Mouse (Mus musculus) kidney, embryonic 16.5 days (tissue): Measurements from ENCODE around the gene Rabgef1. TPM values are rescaled to one million over a fixed set of nuclear protein-coding genes. Genes with fewer than 3 reads are reported as not detected.
"Not testable (repeated sequence)": the region's sequence is repeated elsewhere in the genome, so short reads cannot be mapped to it uniquely, and the experiment has no call there.

Source experiments
- ATAC-seq: fragments of 200-750 bp; cut with Nextera tagmentation; 2 replicates; pipeline ENCODE4 v1.8.0; 2017; ENCODE audit warnings: moderate TSS enrichment; ENCODE audit not compliant: low FRiP score, low TSS enrichment
- H3K27ac ChIP-seq: fragments of 300-500 bp; sonication (generic); 2 replicates; pipeline ENCODE4 v1.5.1; 2014; ENCODE audit warnings: low read length
- H3K27me3 ChIP-seq: fragments of 300-500 bp; sonication (generic); 2 replicates; pipeline ENCODE4 v1.6.1; 2014; ENCODE audit warnings: low read length, control low read depth, mixed read lengths; ENCODE audit not compliant: insufficient read depth
- H3K36me3 ChIP-seq: fragments of 300-500 bp; sonication (generic); 2 replicates; pipeline ENCODE4 v1.6.1; 2014; ENCODE audit warnings: low read length, control low read depth, mixed read lengths; ENCODE audit not compliant: insufficient read depth
- H3K4me1 ChIP-seq: fragments of 300-500 bp; sonication (generic); 2 replicates; pipeline ENCODE4 v1.6.1; 2014; ENCODE audit warnings: low read length, control low read depth, mixed read lengths; ENCODE audit not compliant: insufficient read depth
- H3K4me2 ChIP-seq: fragments of 300-500 bp; sonication (generic); replicated peaks from 2 replicates; pipeline ENCODE4 v1.6.1; 2014; ENCODE audit warnings: low read depth, low read length
- H3K4me3 ChIP-seq: fragments of 300-500 bp; sonication (generic); 2 replicates; pipeline ENCODE4 v1.5.1; 2014; ENCODE audit warnings: mild to moderate bottlenecking, low read length
- H3K9ac ChIP-seq: fragments of 300-500 bp; sonication (generic); replicated peaks from 2 replicates; pipeline ENCODE4 v1.6.1; 2014; ENCODE audit warnings: low read length
- H3K9me3 ChIP-seq: fragments of 300-500 bp; sonication (generic); 2 replicates; pipeline ENCODE4 v1.6.1; 2016; ENCODE audit warnings: low read length, control low read depth
- WGBS: fragments of 180-500 bp; shearing (Covaris S2); extraction: QIAGEN DNeasy Blood & Tissue Kit; methylation state at CpG from one replicate; pipeline ENCODE4 v1.1.7; 2014; 5-methylcytosine and 5-hydroxymethylcytosine counted together
- polyA plus RNA-seq: library from polyadenylated mRNA; unstranded; fragments of >200 nt; fragmentation: Nextera tagmentation; extraction: Ambion mirVana; gene quantifications from 2 replicates; pipeline ENCODE4 v1.2.1, GENCODE M21; 2015

Rabgef1 gene
- polyA plus RNA-seq, 1 experiment from 2014 or later: 33.2 TPM

DNA sequence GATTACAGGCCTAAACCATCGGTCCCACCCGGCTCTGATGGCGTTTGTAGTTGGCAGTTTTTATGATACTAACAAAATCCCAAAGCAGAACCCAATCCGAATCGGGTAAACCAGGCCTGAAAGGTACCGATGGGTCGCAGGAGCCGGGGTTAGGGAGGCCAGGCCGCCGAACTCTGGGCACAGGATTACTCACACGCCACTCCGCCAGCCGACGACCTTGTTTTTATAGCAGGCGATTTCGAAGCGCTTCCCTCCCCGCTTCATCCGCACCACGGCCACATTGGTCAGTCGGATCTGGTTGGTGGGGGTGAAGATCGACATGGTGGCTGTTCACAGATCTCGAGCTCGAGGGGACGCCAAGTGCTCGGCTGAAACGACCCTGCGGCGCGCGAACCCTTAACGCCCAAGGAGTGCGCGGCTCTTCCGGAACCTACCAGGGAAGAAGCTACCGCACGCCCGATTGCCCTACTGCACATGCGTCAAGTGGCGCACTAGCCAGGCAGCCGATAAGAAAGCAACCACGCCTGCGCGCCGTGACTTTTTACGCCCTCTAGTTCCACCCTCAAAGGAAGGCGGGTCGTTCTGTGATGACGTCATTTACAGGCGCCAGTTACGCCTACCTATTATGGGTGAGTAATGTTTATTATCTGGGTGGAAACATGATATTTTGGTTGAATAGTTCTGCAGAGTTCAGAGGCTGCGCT lies 83.6 kb downstream of the Rabgef1 start, which contains the start of the genes Sbds and Tyw1:
Sbds (minus strand) TSS at position 514 of the 704 bp plus-strand sequence.
Tyw1 (plus strand) TSS at position 603 of the 704 bp plus-strand sequence.
- peak within 1 kb of the TSS; percentile 74 for H3K4me3 ChIP-seq
- peak within 1 kb of the TSS; percentile 74 for H3K4me2 ChIP-seq
- H3K9ac ChIP-seq: peak within 1 kb of the TSS; percentile 77
- H3K27me3 ChIP-seq: no peaks in the 10 kb centered on the region
- peak within 1 kb of the TSS; percentile 90 for H3K27ac ChIP-seq
- peak; percentile 90 for ATAC-seq
- peaks cover 14% of the 10 kb centered on the region for H3K4me1 ChIP-seq
- under 1% methylated on average over 52 of the region's 52 CpGs for WGBS
- H3K36me3 ChIP-seq: peaks cover 27% of the 10 kb centered on the region
- H3K9me3 ChIP-seq: no peaks in the 10 kb centered on the region

- ATAC-seq, H3K9me3 ChIP-seq, H3K27me3 ChIP-seq: not testable (repeated sequence)
- Histone ChIP-seq H3K36me3 (peaks cover 20% of the 10 kb centered on the region), H3K4me3 (peak overlapping the region; percentile 74), H3K4me1 (peaks cover 14% of the 10 kb centered on the region), H3K9ac (peak overlapping the region; percentile 43; the same call in 1 of the 2 replicates), H3K4me2 (peak overlapping the region; percentile 74), H3K27ac (peak overlapping the region; percentile 64)
- WGBS: 29% methylated on average over 20 of the region's 20 CpGs
Measured at GRCm38 (mm10) chr5:130255799-130256525, 84.4 kb downstream of the Rabgef1 start.

- WGBS: under 1% methylated on average over 25 of the region's 25 CpGs
- peak overlapping the region; percentile 74 for H3K4me3 ChIP-seq
- peaks cover 14% of the 10 kb centered on the region for H3K4me1 ChIP-seq
- peak overlapping the region; percentile 86 for H3K27ac ChIP-seq
- no peaks in the 10 kb centered on the region for H3K9me3 ChIP-seq
- no peaks in the 10 kb centered on the region for H3K27me3 ChIP-seq
- H3K9ac ChIP-seq: peak overlapping the region; percentile 85
- peak; percentile 94 for ATAC-seq
- H3K4me2 ChIP-seq: peak overlapping the region; percentile 74
- peaks cover 12% of the 10 kb centered on the region; the same call in 1 of the 2 replicates for H3K36me3 ChIP-seq
Measured at GRCm38 (mm10) chr5:130256678-130257271, 85.2 kb downstream of the Rabgef1 start.

- H3K9ac ChIP-seq: peak overlapping the region; percentile 85
- peak overlapping the region; percentile 74 for H3K4me3 ChIP-seq
- 9% methylated on average over 8 of the region's 8 CpGs for WGBS
- no peaks in the 10 kb centered on the region for H3K27me3 ChIP-seq
- no peak for ATAC-seq
- H3K27ac ChIP-seq: peak overlapping the region; percentile 86
- peak overlapping the region; percentile 74 for H3K4me2 ChIP-seq
- no peaks in the 10 kb centered on the region for H3K9me3 ChIP-seq
- H3K4me1 ChIP-seq: peaks cover 14% of the 10 kb centered on the region
- H3K36me3 ChIP-seq: peaks cover 7% of the 10 kb centered on the region; the same call in 1 of the 2 replicates
Measured at GRCm38 (mm10) chr5:130257303-130257702, 85.7 kb downstream of the Rabgef1 start.

DNA sequence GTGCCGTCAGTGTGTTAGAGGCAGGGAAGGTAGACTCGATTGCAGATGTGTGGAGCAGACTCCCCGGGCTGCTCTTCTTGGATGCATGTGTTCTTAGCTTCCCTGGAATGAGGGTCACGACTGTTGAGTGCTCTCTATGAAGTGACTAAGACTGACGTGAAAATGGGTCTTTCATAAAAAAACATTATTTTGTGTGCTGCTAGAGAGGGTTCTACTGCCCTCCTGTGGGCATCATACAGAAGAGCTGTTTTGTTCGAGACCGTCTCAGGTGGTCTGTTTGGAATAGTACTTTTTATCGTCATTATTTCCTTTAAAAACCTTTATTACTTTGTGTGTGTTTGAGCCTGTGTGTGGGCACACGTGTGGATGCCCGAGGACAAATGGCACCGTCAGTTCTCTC lies 91.9 kb downstream of the Rabgef1 start:
- Histone ChIP-seq H3K9ac (no peak overlapping the region), H3K4me3 (no peak overlapping the region), H3K4me2 (no peak overlapping the region), H3K27ac (no peak overlapping the region), H3K36me3 (peaks cover 27% of the 10 kb centered on the region), H3K9me3 (no peaks in the 10 kb centered on the region), H3K4me1 (no peaks in the 10 kb centered on the region), H3K27me3 (no peaks in the 10 kb centered on the region)
- no peak for ATAC-seq
- WGBS: 70% methylated on average over 11 of the region's 11 CpGs

Other genes with a start within 250 kb of the Rabgef1 start
- gene Vkorc1l1, start 229.8 kb upstream of the Rabgef1 start, polyA plus RNA-seq: 20.4 and 22.3 TPM in 2 replicates
- 55.0 and 59.4 TPM in 2 replicates for gene Gusb, start 168.7 kb upstream of the Rabgef1 start, polyA plus RNA-seq
- gene Asl, start 142.6 kb upstream of the Rabgef1 start, polyA plus RNA-seq: 59.2 and 73.9 TPM in 2 replicates
- 43.7 and 46.2 TPM in 2 replicates for gene Crcp, start 142.5 kb upstream of the Rabgef1 start, polyA plus RNA-seq
- gene Tpst1, start 98.5 kb upstream of the Rabgef1 start, polyA plus RNA-seq: 67.7 and 70.1 TPM in 2 replicates
- 5.9 and 6.3 TPM in 2 replicates for gene Kctd7, start 26.9 kb upstream of the Rabgef1 start, polyA plus RNA-seq
- 33.4 and 35.1 TPM in 2 replicates for gene Tmem248, start 45.3 kb downstream of the Rabgef1 start, polyA plus RNA-seq
- 72.2 and 77.6 TPM in 2 replicates for gene Sbds, start 83.7 kb downstream of the Rabgef1 start, polyA plus RNA-seq
- gene Tyw1, start 83.8 kb downstream of the Rabgef1 start, polyA plus RNA-seq: 30.2 and 34.1 TPM in 2 replicates
- gene Caln1, start 197.7 kb downstream of the Rabgef1 start, polyA plus RNA-seq: 0.28 and 0.95 TPM in 2 replicates
- not detected in 2 replicates for gene A330070K13Rik, start 212.8 kb downstream of the Rabgef1 start, polyA plus RNA-seq